Mouse (Mus musculus) C2C12 (cell line): Measurements from ENCODE around the gene Chac1.

Experiments
- CTCF ChIP-seq: IDR thresholded peaks from one replicate; pipeline ENCODE4 v1.5.1; 2011; ENCODE audit not compliant: control insufficient read depth, insufficient read depth, insufficient read length
- MAX ChIP-seq: IDR thresholded peaks from one replicate; pipeline ENCODE4 v1.6.1; 2011; ENCODE audit warnings: mild to moderate bottlenecking, control low read depth
- MYOD1 ChIP-seq: IDR thresholded peaks from one replicate; pipeline ENCODE4 v1.6.1; 2011; ENCODE audit warnings: low read depth; ENCODE audit not compliant: control insufficient read depth, insufficient read length
- MYOG ChIP-seq: IDR thresholded peaks from one replicate; pipeline ENCODE4 v1.6.1; 2011; ENCODE audit not compliant: control insufficient read depth, insufficient read length; ENCODE audit errors: extremely low read depth

DNA sequence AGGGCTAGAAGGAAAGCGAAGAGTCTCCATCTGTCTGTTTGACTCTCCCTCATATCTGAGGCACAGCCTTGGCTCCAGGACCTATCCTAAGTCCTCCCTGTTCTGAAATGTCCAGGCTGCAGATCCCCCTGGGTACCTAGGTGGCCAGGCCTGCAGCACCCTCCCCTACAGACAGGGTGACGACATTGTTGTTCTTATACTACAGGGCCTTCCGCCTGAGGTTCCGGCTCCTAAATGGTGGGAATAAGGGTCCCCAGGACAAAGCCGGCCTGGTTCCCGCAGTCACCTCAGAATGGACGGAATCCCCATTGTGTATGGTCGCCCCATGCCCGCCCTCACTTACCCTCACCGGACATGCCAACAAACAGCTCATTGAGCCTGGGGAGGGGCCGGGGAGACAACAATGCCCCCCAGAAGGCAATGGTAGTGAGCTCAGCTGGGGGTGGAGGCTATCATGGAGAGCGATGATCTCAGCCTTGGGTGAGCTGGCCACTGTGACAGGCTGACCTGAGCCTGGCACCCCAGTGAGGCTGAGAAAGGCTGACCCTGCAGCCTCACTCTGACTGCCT lies 36.2 kb upstream of the Chac1 start:
- TF ChIP-seq CTCF = no peak
- TF ChIP-seq MYOD1 = no peak
- TF ChIP-seq MYOG = no peak
- no peak for TF ChIP-seq MAX
